Mouse (Mus musculus) lung, adult 2 months (tissue): ENCODE data around the gene Pitx1.

Experiments
- CTCF ChIP-seq: fragments of 200-500 bp; IDR thresholded peaks from 2 replicates; pipeline ENCODE4 v1.5.1; 2011; ENCODE audit warnings: mild to moderate bottlenecking, low read length, control low read depth; ENCODE audit not compliant: insufficient read depth
- POLR2A ChIP-seq: fragments of 200-500 bp; IDR thresholded peaks from 2 replicates; pipeline ENCODE4 v1.6.1; 2011; ENCODE audit warnings: low read depth, mild to moderate bottlenecking, control low read depth, low read length, borderline replicate concordance; ENCODE audit errors: extremely low read depth

GRCm38 (mm10) chr13:55870001-55870400 lies 34.0 kb upstream of the Pitx1 start:
- TF ChIP-seq POLR2A (no peak), CTCF (no peak)
